Mouse (Mus musculus) olfactory bulb, adult 2 months (tissue): Measurements from ENCODE around the gene Slc47a1.
"Not testable (repeated sequence)": the region's sequence is repeated elsewhere in the genome, so short reads cannot be mapped to it uniquely, and the experiment has no call there.

Source experiments
- CTCF ChIP-seq: fragments of 200-500 bp; IDR thresholded peaks from 2 replicates; pipeline ENCODE4 v1.5.1; 2012; ENCODE audit warnings: low read depth, mild to moderate bottlenecking, low read length, moderate library complexity; ENCODE audit not compliant: insufficient read depth
- POLR2A ChIP-seq: fragments of 200-500 bp; IDR thresholded peaks from 2 replicates; pipeline ENCODE4 v1.6.1; 2012; ENCODE audit warnings: mild to moderate bottlenecking, low read depth, low read length, moderate library complexity; ENCODE audit not compliant: insufficient read depth

GRCm38 (mm10) chr11:61416540-61416939 is 38.4 kb upstream of the Slc47a1 start:
- not testable (repeated sequence) for TF ChIP-seq POLR2A
- TF ChIP-seq CTCF, result peak; percentile 37; the same call in 1 of the 2 replicates
